Mouse (Mus musculus) cortical plate, adult 2 months (tissue): Measurements from ENCODE around the gene Kcng4. TPM values are rescaled to one million over a fixed set of nuclear protein-coding genes. Genes with fewer than 3 reads are reported as not detected.

Experiments used
- H3K27ac ChIP-seq: fragments of 200-500 bp; 2 replicates; pipeline ENCODE4 v1.5.1; 2012; ENCODE audit warnings: low read length, control low read depth, inconsistent platforms; ENCODE audit not compliant: insufficient read depth
- H3K4me1 ChIP-seq: fragments of 200-500 bp; 2 replicates; pipeline ENCODE4 v1.6.1; 2011; ENCODE audit warnings: low read length; ENCODE audit not compliant: control insufficient read depth, insufficient read depth
- H3K4me3 ChIP-seq: fragments of 200-500 bp; 2 replicates; pipeline ENCODE4 v1.5.1; 2011; ENCODE audit warnings: mild to moderate bottlenecking, low read length, control low read depth; ENCODE audit not compliant: insufficient read depth
- CTCF ChIP-seq: fragments of 200-500 bp; IDR thresholded peaks from 2 replicates; pipeline ENCODE4 v1.5.1; 2011; ENCODE audit warnings: mild to moderate bottlenecking, control low read depth, low read length; ENCODE audit not compliant: insufficient read depth; ENCODE audit errors: extremely low read depth
- POLR2A ChIP-seq: fragments of 200-500 bp; IDR thresholded peaks from 2 replicates; pipeline ENCODE4 v1.6.1; 2011; ENCODE audit warnings: mild to moderate bottlenecking, low read length, control low read depth; ENCODE audit not compliant: insufficient read depth; ENCODE audit errors: extremely low read depth
- polyA plus RNA-seq: library from polyadenylated mRNA; depleted of rRNA; stranded (reverse); fragments of >200 nt; gene quantifications from 2 replicates; pipeline ENCODE4 v1.2.3, GENCODE M21; 2012

The Kcng4 gene
- polyA plus RNA-seq, 1 experiment: 5.3 TPM

- no peak overlapping the region for H3K27ac ChIP-seq
- TF ChIP-seq POLR2A: no peak
- no peaks in the 10 kb centered on the region for H3K4me1 ChIP-seq
- no peak overlapping the region for H3K4me3 ChIP-seq
Observed at GRCm38 (mm10) chr8:119632909-119633308, 2.6 kb downstream of the Kcng4 start.

GRCm38 (mm10) chr8:119632246-119632645 is 3.2 kb downstream of the Kcng4 start:
- Histone ChIP-seq H3K4me3 (no peak overlapping the region), H3K27ac (no peak overlapping the region), H3K4me1 (no peaks in the 10 kb centered on the region)
- TF ChIP-seq CTCF: no peak
- no peak for TF ChIP-seq POLR2A

GRCm38 (mm10) chr8:119630841-119631240 is 4.6 kb downstream of the Kcng4 start:
- no peak overlapping the region for H3K4me3 ChIP-seq
- H3K27ac ChIP-seq: no peak overlapping the region
- TF ChIP-seq CTCF (no peak), POLR2A (no peak)
- H3K4me1 ChIP-seq: no peaks in the 10 kb centered on the region

GRCm38 (mm10) chr8:119627613-119628359 is 7.7 kb downstream of the Kcng4 start:
- TF ChIP-seq CTCF (no peak), POLR2A (no peak)
- Histone ChIP-seq H3K27ac (no peak overlapping the region), H3K4me3 (no peak overlapping the region), H3K4me1 (no peaks in the 10 kb centered on the region)

- H3K27ac ChIP-seq: no peak overlapping the region
- no peaks in the 10 kb centered on the region for H3K4me1 ChIP-seq
- H3K4me3 ChIP-seq: no peak overlapping the region
- no peak for TF ChIP-seq CTCF
- TF ChIP-seq POLR2A: no peak
Observed at GRCm38 (mm10) chr8:119627199-119627598, 8.3 kb downstream of the Kcng4 start.

GRCm38 (mm10) chr8:119625788-119626187 is 9.7 kb downstream of the Kcng4 start:
- TF ChIP-seq CTCF (no peak), POLR2A (no peak)
- Histone ChIP-seq H3K4me3 (no peak overlapping the region), H3K4me1 (no peaks in the 10 kb centered on the region), H3K27ac (no peak overlapping the region)

GRCm38 (mm10) chr8:119624916-119625315 is 10.6 kb downstream of the Kcng4 start:
- no peaks in the 10 kb centered on the region for H3K4me1 ChIP-seq
- H3K4me3 ChIP-seq: no peak overlapping the region
- no peak overlapping the region for H3K27ac ChIP-seq
- no peak for TF ChIP-seq CTCF
- TF ChIP-seq POLR2A: no peak

GRCm38 (mm10) chr8:119623744-119624143 is 11.7 kb downstream of the Kcng4 start:
- no peak for TF ChIP-seq POLR2A
- no peak for TF ChIP-seq CTCF
- Histone ChIP-seq H3K4me3 (no peak overlapping the region), H3K4me1 (no peaks in the 10 kb centered on the region), H3K27ac (no peak overlapping the region)

GRCm38 (mm10) chr8:119623061-119623460 is 12.4 kb downstream of the Kcng4 start:
- Histone ChIP-seq H3K4me3 (no peak overlapping the region), H3K4me1 (no peaks in the 10 kb centered on the region), H3K27ac (no peak overlapping the region)
- TF ChIP-seq POLR2A (no peak), CTCF (no peak)

GRCm38 (mm10) chr8:119622555-119622954 is 12.9 kb downstream of the Kcng4 start:
- no peak overlapping the region for H3K27ac ChIP-seq
- H3K4me3 ChIP-seq: no peak overlapping the region
- H3K4me1 ChIP-seq: no peaks in the 10 kb centered on the region
- no peak for TF ChIP-seq POLR2A
- no peak for TF ChIP-seq CTCF

GRCm38 (mm10) chr8:119620848-119621465 is 14.5 kb downstream of the Kcng4 start:
- Histone ChIP-seq H3K4me1 (no peaks in the 10 kb centered on the region), H3K4me3 (no peak overlapping the region), H3K27ac (no peak overlapping the region)
- no peak for TF ChIP-seq POLR2A
- no peak for TF ChIP-seq CTCF
